Mouse (Mus musculus) layer of hippocampus, adult 9-11 months (tissue): ENCODE data around the gene Zfp873.
A peak's percentile ranks its signal among the peaks of the same experiment; 100 is the strongest.
"Not testable (repeated sequence)": the region's sequence is repeated elsewhere in the genome, so short reads cannot be mapped to it uniquely, and the experiment has no call there.

Experiments used
- DNase-seq: peaks from one replicate; pipeline ENCODE4 v3.0.0; 2022

Gene Zfp873

DNA sequence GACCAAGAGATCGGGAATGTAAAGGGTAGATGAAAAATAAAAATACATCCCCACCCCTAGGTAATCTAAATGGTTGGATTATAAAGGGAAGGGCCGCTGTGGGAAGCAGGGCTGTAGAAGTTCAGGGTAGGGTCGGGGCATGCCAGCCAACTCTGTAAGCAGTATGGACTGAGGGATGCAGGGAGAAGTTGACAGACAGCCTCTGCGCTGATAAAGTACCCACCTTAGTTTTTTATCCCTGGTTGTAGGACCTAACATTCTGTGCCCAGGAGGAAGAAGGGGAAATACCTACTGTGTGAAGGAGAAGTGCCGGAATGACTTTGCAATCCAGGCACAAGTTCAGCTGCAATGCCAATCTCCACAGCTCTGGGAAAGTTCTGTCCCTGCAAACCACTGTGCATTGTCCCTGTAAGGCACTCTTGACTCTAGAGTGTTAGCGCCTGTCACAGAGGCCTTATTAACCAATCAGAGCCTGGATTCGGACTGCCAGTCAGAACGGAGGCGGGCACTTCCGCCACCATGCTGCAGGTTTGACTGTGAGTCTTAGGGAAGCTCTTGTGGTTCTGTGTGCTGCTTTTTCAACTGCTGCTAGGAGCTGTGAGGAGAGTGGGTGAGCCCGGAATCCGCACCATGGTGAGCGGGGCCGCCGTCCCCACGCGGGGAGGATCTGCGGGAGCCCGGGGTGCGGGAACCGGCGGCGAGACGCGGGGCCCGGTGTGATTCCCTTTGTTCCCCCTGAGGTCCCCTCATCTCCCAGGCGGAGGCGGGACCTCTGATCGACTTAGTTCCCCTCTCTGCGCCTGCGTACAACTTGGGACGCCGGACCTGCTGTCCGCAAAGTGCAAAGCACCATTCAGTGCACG is at the start of gene Zfp873:
Zfp873 (plus strand) TSS at position 527 of the 863 bp plus-strand sequence.
- DNase-seq = peak; percentile 96

GRCm38 (mm10) chr10:82003209-82003608 is 44.7 kb upstream of the Zfp873 start:
- DNase-seq = not testable (repeated sequence)

GRCm38 (mm10) chr10:82004822-82005221 is 43.1 kb upstream of the Zfp873 start:
- DNase-seq = not testable (repeated sequence)

GRCm38 (mm10) chr10:82042191-82042590 is 5.7 kb upstream of the Zfp873 start:
- DNase-seq = no peak

DNA sequence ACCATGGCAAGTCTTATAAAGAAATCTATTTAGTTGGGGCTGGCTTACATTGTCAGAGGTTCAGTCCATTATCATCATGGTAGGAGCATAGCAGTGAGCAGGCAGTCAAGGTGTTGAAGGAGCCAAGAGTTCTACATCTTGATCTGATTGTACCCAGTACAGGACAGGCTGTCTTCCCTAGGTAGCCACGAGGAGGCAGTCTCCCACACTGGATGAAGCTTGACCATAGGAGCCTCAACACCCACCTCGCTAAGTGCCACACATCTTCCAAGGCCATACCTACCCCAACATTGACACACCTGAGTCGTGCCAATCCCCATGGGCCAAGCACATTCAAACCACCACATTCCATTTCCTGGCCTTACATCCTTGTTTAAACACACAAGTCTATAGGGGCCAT is 1.3 kb upstream of the Zfp873 start:
- no peak for DNase-seq

- DNase-seq = not testable (repeated sequence)
These were observed 509 bp downstream of the Zfp873 start for GRCm38 (mm10) chr10:82048460-82048804.

DNA sequence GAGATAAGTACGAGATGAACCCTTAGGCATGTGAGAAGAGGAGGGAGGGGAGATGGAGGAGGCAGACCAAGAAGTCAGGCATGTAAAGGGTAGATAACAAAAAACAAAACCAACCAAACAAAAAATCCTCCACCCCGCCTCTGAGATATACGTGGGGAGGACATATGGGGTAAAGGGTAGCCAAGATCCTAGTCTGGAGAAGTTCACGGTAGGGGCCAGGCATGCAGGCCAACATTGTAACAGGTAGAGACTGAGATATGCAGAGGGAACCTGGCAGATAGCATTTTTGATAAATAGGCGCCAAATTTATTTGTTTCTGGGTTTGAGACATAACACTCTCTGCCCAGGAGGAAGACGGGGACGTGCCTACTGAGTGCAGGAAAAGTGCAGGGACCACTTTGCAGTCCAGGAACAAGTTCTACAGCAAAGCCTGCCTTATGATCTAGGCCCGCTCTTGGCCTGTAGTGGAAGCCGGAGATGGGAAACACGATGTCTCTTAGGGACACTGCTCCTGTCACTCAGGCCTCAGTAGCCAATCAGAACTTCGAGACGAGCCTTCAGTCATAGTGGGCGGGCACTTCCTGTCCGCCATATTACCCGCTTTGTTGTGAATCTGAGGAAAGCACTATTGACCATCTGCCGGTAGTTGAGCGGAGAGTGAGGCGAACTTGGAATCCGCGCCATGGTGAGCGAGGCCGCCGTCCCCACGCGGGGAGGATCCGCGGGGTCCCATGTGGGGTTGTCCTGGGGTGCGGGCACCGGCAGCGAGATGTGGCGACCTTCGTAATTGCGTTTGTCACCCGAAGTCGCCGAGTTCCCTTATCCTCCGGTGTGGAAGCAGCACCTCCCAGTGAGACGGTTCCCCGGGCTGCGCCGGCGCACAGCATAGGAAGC is 35.1 kb downstream of the Zfp873 start, which contains the start of gene BC024063:
BC024063 (plus strand) TSS at position 626 of the 894 bp plus-strand sequence.
- DNase-seq = peak; percentile 87

DNA sequence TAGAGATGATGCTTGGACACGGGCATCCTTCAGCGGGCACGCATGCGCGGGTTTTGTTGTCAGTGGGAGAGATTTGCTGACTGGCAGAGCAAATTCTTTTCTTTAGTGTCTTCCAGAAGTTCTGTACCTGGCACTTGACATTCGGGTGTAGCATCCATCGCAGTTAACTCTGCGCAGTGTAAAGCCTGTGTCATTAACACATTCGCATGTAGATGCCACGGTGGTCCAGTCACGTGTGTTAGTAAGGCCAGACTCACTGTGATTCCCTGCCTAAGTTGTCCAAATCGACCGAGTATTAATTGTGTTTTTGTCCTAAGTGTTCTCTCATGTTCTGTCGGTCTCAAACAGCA is 35.7 kb downstream of the Zfp873 start:
- not testable (repeated sequence) for DNase-seq
